Mouse (Mus musculus) gastrocnemius, postnatal 36 days (tissue): Measurements from ENCODE around the gene Pla1a. TPM values are rescaled to one million over a fixed set of nuclear protein-coding genes. Genes with fewer than 3 reads are reported as not detected.
"Not testable (repeated sequence)": the region's sequence is repeated elsewhere in the genome, so short reads cannot be mapped to it uniquely, and the experiment has no call there.

ENCODE experiments used
- DNase-seq, 2 experiments: peaks; one replicate each; pipeline ENCODE4 v3.0.0; 2022
- intact Hi-C: fragments of 180-260 bp; cut with DNase I; formaldehyde crosslinking; loops from one replicate; pipeline ENCODE4 v1.15.1; 2025
- total RNA-seq, 2 experiments: library from RNA; stranded (reverse); gene quantifications; 2 replicates each; pipeline ENCODE4 v1.2.3; 2021

Pla1a gene
- total RNA-seq, 2 experiments from 2014 or later: 4.2 to 4.7 TPM

GRCm38 (mm10) chr16:38459990-38460389 lies 27.0 kb upstream of the Pla1a start:
- intact Hi-C loops: no loop called here
- DNase-seq: no peak

GRCm38 (mm10) chr16:38458600-38459280 lies 25.8 kb upstream of the Pla1a start:
- DNase-seq: no peak
- intact Hi-C loops: no loop called here

- intact Hi-C loops: no loop called here
Measured at GRCm38 (mm10) chr16:38456812-38457567, 24.0 kb upstream of the Pla1a start.

GRCm38 (mm10) chr16:38455511-38456418 lies 22.8 kb upstream of the Pla1a start, which contains the start of gene Cd80:
Cd80 (plus strand) TSS chr16:38455561.
- intact Hi-C loops: no loop called here
- no peak for DNase-seq

More at GRCm38 (mm10) chr16:38456812-38457567, 24.0 kb upstream of the Pla1a start:
- no peak for DNase-seq

- no peak for DNase-seq
- intact Hi-C loops: no loop called here
Measured at GRCm38 (mm10) chr16:38454533-38455254, 21.7 kb upstream of the Pla1a start.

GRCm38 (mm10) chr16:38453952-38454351 lies 21.0 kb upstream of the Pla1a start:
- intact Hi-C loops: no loop called here
- DNase-seq: no peak

GRCm38 (mm10) chr16:38453203-38453553 lies 20.2 kb upstream of the Pla1a start:
- DNase-seq: no peak
- intact Hi-C loops: no loop called here

GRCm38 (mm10) chr16:38452442-38453202 lies 19.7 kb upstream of the Pla1a start, which contains the start of gene Adprh:
Adprh (minus strand) TSS chr16:38452703.
- intact Hi-C loops: no loop called here
- peak; percentile 89 to 92 for DNase-seq

GRCm38 (mm10) chr16:38451421-38452205 lies 18.7 kb upstream of the Pla1a start:
- DNase-seq: no peak
- intact Hi-C loops: no loop called here

GRCm38 (mm10) chr16:38450707-38451106 lies 17.8 kb upstream of the Pla1a start:
- intact Hi-C loops: no loop called here
- no peak for DNase-seq

GRCm38 (mm10) chr16:38448458-38448857 lies 15.5 kb upstream of the Pla1a start:
- intact Hi-C loops: no loop called here

GRCm38 (mm10) chr16:38447366-38447765 lies 14.4 kb upstream of the Pla1a start:
- intact Hi-C loops: no loop called here
- no peak for DNase-seq

More at GRCm38 (mm10) chr16:38448458-38448857, 15.5 kb upstream of the Pla1a start:
- DNase-seq: no peak

- DNase-seq, intact Hi-C loops: not testable (repeated sequence)
Measured at GRCm38 (mm10) chr16:38446141-38446540, 13.2 kb upstream of the Pla1a start.

- intact Hi-C loops: no loop called here
- DNase-seq: no peak
Measured at GRCm38 (mm10) chr16:38445576-38445975, 12.6 kb upstream of the Pla1a start.

- intact Hi-C loops: no loop called here
- no peak for DNase-seq
Measured at GRCm38 (mm10) chr16:38445046-38445445, 12.1 kb upstream of the Pla1a start.

- intact Hi-C loops: loop anchor here (5.0 kb wide), 1 partner anchor 42 kb away; no protein-coding TSS in a partner anchor
- DNase-seq: no peak
Measured at GRCm38 (mm10) chr16:38443721-38444464, 10.9 kb upstream of the Pla1a start.

GRCm38 (mm10) chr16:38442216-38442615 lies 9.3 kb upstream of the Pla1a start:
- DNase-seq: no peak
- intact Hi-C loops: loop anchor here (5.0 kb wide), 1 partner anchor 40 kb away; no protein-coding TSS in a partner anchor

GRCm38 (mm10) chr16:38441611-38442010 lies 8.7 kb upstream of the Pla1a start:
- no peak for DNase-seq
- intact Hi-C loops: loop anchor here (5.0 kb wide), 1 partner anchor 39 kb away; no protein-coding TSS in a partner anchor
